Mouse (Mus musculus): Measurements from ENCODE around the gene Mical3. TPM values are rescaled to one million over a fixed set of nuclear protein-coding genes. Genes with fewer than 3 reads are reported as not detected.

The Mical3 gene
- polyA plus RNA-seq, 1 experiment: 49.0 TPM

- H3K4me1 ChIP-seq (ENCODE audit: control insufficient read depth, insufficient read depth, low read length): no peaks in the 10 kb centered on the region
- H3K27me3 ChIP-seq (ENCODE audit: control insufficient read depth, insufficient read depth, low read length, poor library complexity, severe bottlenecking): no peaks in the 10 kb centered on the region
- no peak overlapping the region for H3K4me3 ChIP-seq (ENCODE audit: low read depth, low read length)
- TF ChIP-seq CTCF (IDR thresholded peaks at IDR 0.05; ENCODE audit: low read depth, low read length): no peak
- TF ChIP-seq POLR2A (IDR thresholded peaks at IDR 0.05; ENCODE audit: insufficient read depth, low read length): no peak
- TF ChIP-seq EP300 (IDR thresholded peaks at IDR 0.05; ENCODE audit: insufficient read depth, low read depth, low read length): no peak
- H3K9me3 ChIP-seq (replicated peaks; ENCODE audit: control insufficient read depth, insufficient read depth, low read length, poor library complexity, severe bottlenecking): no peaks in the 10 kb centered on the region
- no peak overlapping the region for H3K27ac ChIP-seq (ENCODE audit: insufficient read depth, low read length)
- H3K9ac ChIP-seq (ENCODE audit: low read depth, poor library complexity, severe bottlenecking): no peak overlapping the region
- no peaks in the 10 kb centered on the region for H3K36me3 ChIP-seq (ENCODE audit: control insufficient read depth, insufficient read depth, low read length, poor library complexity, severe bottlenecking)
Observed at GRCm38 (mm10) chr6:121054908-121055307, 75.9 kb downstream of the Mical3 start.

GRCm38 (mm10) chr6:121054340-121054739, 76.5 kb downstream of the Mical3 start:
- no peaks in the 10 kb centered on the region for H3K27me3 ChIP-seq (ENCODE audit: control insufficient read depth, insufficient read depth, low read length, poor library complexity, severe bottlenecking)
- no peak overlapping the region for H3K9ac ChIP-seq (ENCODE audit: low read depth, poor library complexity, severe bottlenecking)
- TF ChIP-seq CTCF (IDR thresholded peaks at IDR 0.05; ENCODE audit: low read depth, low read length): no peak
- no peak for TF ChIP-seq POLR2A (IDR thresholded peaks at IDR 0.05; ENCODE audit: insufficient read depth, low read length)
- TF ChIP-seq EP300 (IDR thresholded peaks at IDR 0.05; ENCODE audit: insufficient read depth, low read depth, low read length): no peak
- H3K27ac ChIP-seq (ENCODE audit: insufficient read depth, low read length): no peak overlapping the region
- H3K4me1 ChIP-seq (ENCODE audit: control insufficient read depth, insufficient read depth, low read length): no peaks in the 10 kb centered on the region
- no peaks in the 10 kb centered on the region for H3K9me3 ChIP-seq (replicated peaks; ENCODE audit: control insufficient read depth, insufficient read depth, low read length, poor library complexity, severe bottlenecking)
- H3K36me3 ChIP-seq (ENCODE audit: control insufficient read depth, insufficient read depth, low read length, poor library complexity, severe bottlenecking): no peaks in the 10 kb centered on the region
- H3K4me3 ChIP-seq (ENCODE audit: low read depth, low read length): no peak overlapping the region

- Histone ChIP-seq H3K27ac (ENCODE audit: insufficient read depth, low read length) (no peak overlapping the region), H3K9ac (ENCODE audit: low read depth, poor library complexity, severe bottlenecking) (no peak overlapping the region), H3K36me3 (ENCODE audit: control insufficient read depth, insufficient read depth, low read length, poor library complexity, severe bottlenecking) (no peaks in the 10 kb centered on the region), H3K9me3 (replicated peaks; ENCODE audit: control insufficient read depth, insufficient read depth, low read length, poor library complexity, severe bottlenecking) (no peaks in the 10 kb centered on the region), H3K4me1 (ENCODE audit: control insufficient read depth, insufficient read depth, low read length) (no peaks in the 10 kb centered on the region), H3K4me3 (ENCODE audit: low read depth, low read length) (no peak overlapping the region), H3K27me3 (ENCODE audit: control insufficient read depth, insufficient read depth, low read length, poor library complexity, severe bottlenecking) (no peaks in the 10 kb centered on the region)
- no peak for TF ChIP-seq POLR2A (IDR thresholded peaks at IDR 0.05; ENCODE audit: insufficient read depth, low read length)
- no peak for TF ChIP-seq CTCF (IDR thresholded peaks at IDR 0.05; ENCODE audit: low read depth, low read length)
- TF ChIP-seq EP300 (IDR thresholded peaks at IDR 0.05; ENCODE audit: insufficient read depth, low read depth, low read length): no peak
Observed at GRCm38 (mm10) chr6:121053585-121054112, 77.2 kb downstream of the Mical3 start.

- H3K4me3 ChIP-seq (ENCODE audit: low read depth, low read length): no peak overlapping the region
- no peaks in the 10 kb centered on the region for H3K4me1 ChIP-seq (ENCODE audit: control insufficient read depth, insufficient read depth, low read length)
- TF ChIP-seq CTCF (IDR thresholded peaks at IDR 0.05; ENCODE audit: low read depth, low read length): no peak
- TF ChIP-seq POLR2A (IDR thresholded peaks at IDR 0.05; ENCODE audit: insufficient read depth, low read length): no peak
- TF ChIP-seq EP300 (IDR thresholded peaks at IDR 0.05; ENCODE audit: insufficient read depth, low read depth, low read length): no peak
Observed at GRCm38 (mm10) chr6:121051972-121052629, 78.7 kb downstream of the Mical3 start.

GRCm38 (mm10) chr6:121051411-121051810, 79.4 kb downstream of the Mical3 start:
- TF ChIP-seq POLR2A (IDR thresholded peaks at IDR 0.05; ENCODE audit: insufficient read depth, low read length) (no peak), CTCF (IDR thresholded peaks at IDR 0.05; ENCODE audit: low read depth, low read length) (no peak), EP300 (IDR thresholded peaks at IDR 0.05; ENCODE audit: insufficient read depth, low read depth, low read length) (no peak)
- no peaks in the 10 kb centered on the region for H3K36me3 ChIP-seq (ENCODE audit: control insufficient read depth, insufficient read depth, low read length, poor library complexity, severe bottlenecking)

More at GRCm38 (mm10) chr6:121051972-121052629, 78.7 kb downstream of the Mical3 start:
- H3K9me3 ChIP-seq (replicated peaks; ENCODE audit: control insufficient read depth, insufficient read depth, low read length, poor library complexity, severe bottlenecking): no peaks in the 10 kb centered on the region
- no peak overlapping the region for H3K9ac ChIP-seq (ENCODE audit: low read depth, poor library complexity, severe bottlenecking)
- no peaks in the 10 kb centered on the region for H3K27me3 ChIP-seq (ENCODE audit: control insufficient read depth, insufficient read depth, low read length, poor library complexity, severe bottlenecking)
- no peaks in the 10 kb centered on the region for H3K36me3 ChIP-seq (ENCODE audit: control insufficient read depth, insufficient read depth, low read length, poor library complexity, severe bottlenecking)
- no peak overlapping the region for H3K27ac ChIP-seq (ENCODE audit: insufficient read depth, low read length)

GRCm38 (mm10) chr6:121048696-121049095, 82.1 kb downstream of the Mical3 start:
- H3K27me3 ChIP-seq (ENCODE audit: control insufficient read depth, insufficient read depth, low read length, poor library complexity, severe bottlenecking): no peaks in the 10 kb centered on the region
- H3K36me3 ChIP-seq (ENCODE audit: control insufficient read depth, insufficient read depth, low read length, poor library complexity, severe bottlenecking): no peaks in the 10 kb centered on the region
- no peak for TF ChIP-seq EP300 (IDR thresholded peaks at IDR 0.05; ENCODE audit: insufficient read depth, low read depth, low read length)
- TF ChIP-seq POLR2A (IDR thresholded peaks at IDR 0.05; ENCODE audit: insufficient read depth, low read length): no peak
- TF ChIP-seq CTCF (IDR thresholded peaks at IDR 0.05; ENCODE audit: low read depth, low read length): no peak
- H3K9me3 ChIP-seq (replicated peaks; ENCODE audit: control insufficient read depth, insufficient read depth, low read length, poor library complexity, severe bottlenecking): no peaks in the 10 kb centered on the region
- H3K4me3 ChIP-seq (ENCODE audit: low read depth, low read length): no peak overlapping the region
- H3K27ac ChIP-seq (ENCODE audit: insufficient read depth, low read length): no peak overlapping the region
- no peaks in the 10 kb centered on the region for H3K4me1 ChIP-seq (ENCODE audit: control insufficient read depth, insufficient read depth, low read length)
- H3K9ac ChIP-seq (ENCODE audit: low read depth, poor library complexity, severe bottlenecking): no peak overlapping the region

More at GRCm38 (mm10) chr6:121051411-121051810, 79.4 kb downstream of the Mical3 start:
- Histone ChIP-seq H3K9me3 (replicated peaks; ENCODE audit: control insufficient read depth, insufficient read depth, low read length, poor library complexity, severe bottlenecking) (no peaks in the 10 kb centered on the region), H3K27ac (ENCODE audit: insufficient read depth, low read length) (no peak overlapping the region), H3K9ac (ENCODE audit: low read depth, poor library complexity, severe bottlenecking) (no peak overlapping the region), H3K4me1 (ENCODE audit: control insufficient read depth, insufficient read depth, low read length) (no peaks in the 10 kb centered on the region), H3K4me3 (ENCODE audit: low read depth, low read length) (no peak overlapping the region), H3K27me3 (ENCODE audit: control insufficient read depth, insufficient read depth, low read length, poor library complexity, severe bottlenecking) (no peaks in the 10 kb centered on the region)
